Mouse (Mus musculus): ENCODE results near the gene Frmd4b. TPM values are rescaled to one million over a fixed set of nuclear protein-coding genes. Genes with fewer than 3 reads are reported as not detected.

Gene Frmd4b
- total RNA-seq, 1 experiment: 2.1 TPM

- TF ChIP-seq ZNF384 (IDR thresholded peaks at IDR 0.05; ENCODE audit: low read depth, low read length): no peak
- no peak for TF ChIP-seq ZC3H11A (IDR thresholded peaks at IDR 0.05; ENCODE audit: borderline replicate concordance, low read depth, low read length)
- no peak for TF ChIP-seq MAFK (IDR thresholded peaks at IDR 0.05; ENCODE audit: insufficient read depth, low read depth, low read length)
- no peak for TF ChIP-seq HCFC1 (IDR thresholded peaks at IDR 0.05; ENCODE audit: borderline replicate concordance, insufficient read depth, low read length)
- TF ChIP-seq CHD2 (IDR thresholded peaks at IDR 0.05; ENCODE audit: low read depth, low read length): no peak
- Histone ChIP-seq H3K4me1 (ENCODE audit: control insufficient read depth in 2 of 2, insufficient read depth in 2 of 2, low read length in 2 of 2, poor library complexity in 1 of 2) (peaks cover 2 to 10% of the 10 kb centered on the region in 2 experiments; a peak in 3 of 4 replicates), H3K27ac (ENCODE audit: insufficient read depth, low read depth, low read length, poor library complexity, severe bottlenecking) (no peak overlapping the region), H3K9ac (ENCODE audit: insufficient read depth, low read depth, low read length, poor library complexity, severe bottlenecking) (no peak overlapping the region), H3K36me3 (ENCODE audit: control insufficient read depth, insufficient read depth, low read length, poor library complexity, severe bottlenecking) (no peaks in the 10 kb centered on the region), H3K9me3 (ENCODE audit: control insufficient read depth, insufficient read depth, low read depth, low read length) (no peaks in the 10 kb centered on the region), H3K4me3 (ENCODE audit: insufficient read depth in 1 of 2, low read depth in 1 of 2, low read length in 2 of 2, poor library complexity in 1 of 2, severe bottlenecking in 1 of 2) (no peak overlapping the region)
- in situ Hi-C loops (cut with MboI; ENCODE audit: low sequenced_read_pairs in 2 of 2, unreplicated experiment in 2 of 2): no loop called here
- DNase-seq (ENCODE audit: low read depth, low spot score): no peak
Measured at GRCm38 (mm10) chr6:97589581-97589980, 27.8 kb downstream of the Frmd4b start.

DNA sequence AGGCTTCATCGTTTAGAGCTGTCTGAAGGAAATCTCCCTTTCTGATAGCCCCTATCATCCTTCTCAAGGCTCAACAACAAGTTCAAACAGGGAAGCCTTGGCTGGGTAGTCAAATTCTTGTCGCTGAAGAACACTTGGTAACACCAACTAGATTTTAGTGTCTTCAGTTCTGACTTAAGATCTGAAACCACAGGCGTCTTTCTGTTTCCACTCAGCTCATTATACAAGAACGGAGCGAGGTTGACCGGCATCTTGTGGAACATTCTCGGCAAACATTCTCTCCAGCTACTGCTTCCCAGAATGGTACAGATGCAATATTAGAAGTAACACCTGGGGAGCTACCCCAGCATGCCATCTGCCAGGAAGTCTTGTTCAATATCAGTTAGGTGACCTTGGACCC lies 28.3 kb downstream of the Frmd4b start:
- H3K4me1 ChIP-seq (ENCODE audit: control insufficient read depth in 2 of 2, insufficient read depth in 2 of 2, low read length in 2 of 2, poor library complexity in 1 of 2): peaks cover 2 to 10% of the 10 kb centered on the region in 2 experiments; a peak in 3 of 4 replicates
- no peak for DNase-seq (ENCODE audit: low read depth, low spot score)
- TF ChIP-seq MAFK (IDR thresholded peaks at IDR 0.05; ENCODE audit: insufficient read depth, low read depth, low read length): no peak
- TF ChIP-seq ZC3H11A (IDR thresholded peaks at IDR 0.05; ENCODE audit: borderline replicate concordance, low read depth, low read length): no peak
- TF ChIP-seq ZNF384 (IDR thresholded peaks at IDR 0.05; ENCODE audit: low read depth, low read length): no peak
- TF ChIP-seq CHD2 (IDR thresholded peaks at IDR 0.05; ENCODE audit: low read depth, low read length): no peak
- H3K27ac ChIP-seq (ENCODE audit: insufficient read depth, low read depth, low read length, poor library complexity, severe bottlenecking): no peak overlapping the region
- in situ Hi-C loops (cut with MboI; ENCODE audit: low sequenced_read_pairs in 2 of 2, unreplicated experiment in 2 of 2): no loop called here
- H3K9me3 ChIP-seq (ENCODE audit: control insufficient read depth, insufficient read depth, low read depth, low read length): no peaks in the 10 kb centered on the region
- H3K36me3 ChIP-seq (ENCODE audit: control insufficient read depth, insufficient read depth, low read length, poor library complexity, severe bottlenecking): no peaks in the 10 kb centered on the region
- no peak overlapping the region for H3K4me3 ChIP-seq (ENCODE audit: insufficient read depth in 1 of 2, low read depth in 1 of 2, low read length in 2 of 2, poor library complexity in 1 of 2, severe bottlenecking in 1 of 2)
- H3K9ac ChIP-seq (ENCODE audit: insufficient read depth, low read depth, low read length, poor library complexity, severe bottlenecking): no peak overlapping the region

GRCm38 (mm10) chr6:97586606-97587005 lies 30.7 kb downstream of the Frmd4b start:
- in situ Hi-C loops (cut with MboI; ENCODE audit: low sequenced_read_pairs in 2 of 2, unreplicated experiment in 2 of 2): no loop called here
- no peak overlapping the region for H3K27ac ChIP-seq (ENCODE audit: insufficient read depth, low read depth, low read length, poor library complexity, severe bottlenecking)
- TF ChIP-seq ZNF384 (IDR thresholded peaks at IDR 0.05; ENCODE audit: low read depth, low read length): no peak
- TF ChIP-seq MAFK (IDR thresholded peaks at IDR 0.05; ENCODE audit: insufficient read depth, low read depth, low read length): no peak
- TF ChIP-seq CHD2 (IDR thresholded peaks at IDR 0.05; ENCODE audit: low read depth, low read length): no peak
- TF ChIP-seq HCFC1 (IDR thresholded peaks at IDR 0.05; ENCODE audit: borderline replicate concordance, insufficient read depth, low read length): no peak
- TF ChIP-seq ZC3H11A (IDR thresholded peaks at IDR 0.05; ENCODE audit: borderline replicate concordance, low read depth, low read length): no peak
- no peaks in the 10 kb centered on the region for H3K36me3 ChIP-seq (ENCODE audit: control insufficient read depth, insufficient read depth, low read length, poor library complexity, severe bottlenecking)
- no peak overlapping the region for H3K9ac ChIP-seq (ENCODE audit: insufficient read depth, low read depth, low read length, poor library complexity, severe bottlenecking)
- no peak overlapping the region for H3K4me3 ChIP-seq (ENCODE audit: insufficient read depth in 1 of 2, low read depth in 1 of 2, low read length in 2 of 2, poor library complexity in 1 of 2, severe bottlenecking in 1 of 2)
- DNase-seq (ENCODE audit: low read depth, low spot score): no peak
- H3K4me1 ChIP-seq (ENCODE audit: control insufficient read depth in 2 of 2, insufficient read depth in 2 of 2, low read length in 2 of 2, poor library complexity in 1 of 2): peaks cover 2 to 13% of the 10 kb centered on the region in 2 experiments; a peak in 3 of 4 replicates
- H3K9me3 ChIP-seq (ENCODE audit: control insufficient read depth, insufficient read depth, low read depth, low read length): no peaks in the 10 kb centered on the region

GRCm38 (mm10) chr6:97586024-97586423 lies 31.3 kb downstream of the Frmd4b start:
- Histone ChIP-seq H3K27ac (ENCODE audit: insufficient read depth, low read depth, low read length, poor library complexity, severe bottlenecking) (no peak overlapping the region), H3K9me3 (ENCODE audit: control insufficient read depth, insufficient read depth, low read depth, low read length) (no peaks in the 10 kb centered on the region), H3K36me3 (ENCODE audit: control insufficient read depth, insufficient read depth, low read length, poor library complexity, severe bottlenecking) (no peaks in the 10 kb centered on the region), H3K9ac (ENCODE audit: insufficient read depth, low read depth, low read length, poor library complexity, severe bottlenecking) (no peak overlapping the region), H3K4me3 (ENCODE audit: insufficient read depth in 1 of 2, low read depth in 1 of 2, low read length in 2 of 2, poor library complexity in 1 of 2, severe bottlenecking in 1 of 2) (no peak overlapping the region), H3K4me1 (ENCODE audit: control insufficient read depth in 2 of 2, insufficient read depth in 2 of 2, low read length in 2 of 2, poor library complexity in 1 of 2) (peaks cover 2 to 14% of the 10 kb centered on the region in 2 experiments; a peak in 3 of 4 replicates)
- TF ChIP-seq HCFC1 (IDR thresholded peaks at IDR 0.05; ENCODE audit: borderline replicate concordance, insufficient read depth, low read length) (no peak), CHD2 (IDR thresholded peaks at IDR 0.05; ENCODE audit: low read depth, low read length) (no peak), ZC3H11A (IDR thresholded peaks at IDR 0.05; ENCODE audit: borderline replicate concordance, low read depth, low read length) (no peak), MAFK (IDR thresholded peaks at IDR 0.05; ENCODE audit: insufficient read depth, low read depth, low read length) (no peak), ZNF384 (IDR thresholded peaks at IDR 0.05; ENCODE audit: low read depth, low read length) (no peak)
- no peak for DNase-seq (ENCODE audit: low read depth, low spot score)
- in situ Hi-C loops (cut with MboI; ENCODE audit: low sequenced_read_pairs in 2 of 2, unreplicated experiment in 2 of 2): no loop called here

GRCm38 (mm10) chr6:97582748-97583147 lies 34.6 kb downstream of the Frmd4b start:
- H3K4me3 ChIP-seq (ENCODE audit: insufficient read depth in 1 of 2, low read depth in 1 of 2, low read length in 2 of 2, poor library complexity in 1 of 2, severe bottlenecking in 1 of 2): no peak overlapping the region
- H3K4me1 ChIP-seq (ENCODE audit: control insufficient read depth in 2 of 2, insufficient read depth in 2 of 2, low read length in 2 of 2, poor library complexity in 1 of 2): peaks cover 2 to 5% of the 10 kb centered on the region in 2 experiments; a peak in 3 of 4 replicates
- H3K9me3 ChIP-seq (ENCODE audit: control insufficient read depth, insufficient read depth, low read depth, low read length): no peaks in the 10 kb centered on the region
- no peaks in the 10 kb centered on the region for H3K36me3 ChIP-seq (ENCODE audit: control insufficient read depth, insufficient read depth, low read length, poor library complexity, severe bottlenecking)
- no peak overlapping the region for H3K9ac ChIP-seq (ENCODE audit: insufficient read depth, low read depth, low read length, poor library complexity, severe bottlenecking)
- no peak overlapping the region for H3K27ac ChIP-seq (ENCODE audit: insufficient read depth, low read depth, low read length, poor library complexity, severe bottlenecking)
- in situ Hi-C loops (cut with MboI; ENCODE audit: low sequenced_read_pairs in 2 of 2, unreplicated experiment in 2 of 2): no loop called here
- DNase-seq (ENCODE audit: low read depth, low spot score): no peak
- TF ChIP-seq CHD2 (IDR thresholded peaks at IDR 0.05; ENCODE audit: low read depth, low read length): no peak
- no peak for TF ChIP-seq MAFK (IDR thresholded peaks at IDR 0.05; ENCODE audit: insufficient read depth, low read depth, low read length)
- no peak for TF ChIP-seq HCFC1 (IDR thresholded peaks at IDR 0.05; ENCODE audit: borderline replicate concordance, insufficient read depth, low read length)
- no peak for TF ChIP-seq ZNF384 (IDR thresholded peaks at IDR 0.05; ENCODE audit: low read depth, low read length)
- no peak for TF ChIP-seq ZC3H11A (IDR thresholded peaks at IDR 0.05; ENCODE audit: borderline replicate concordance, low read depth, low read length)
